Mouse (Mus musculus) cerebellum, adult 9-11 months (tissue): ENCODE data around the gene Plau.
A peak's percentile ranks its signal among the peaks of the same experiment; 100 is the strongest.

Experiments
- DNase-seq: peaks from one replicate; pipeline ENCODE4 v3.0.0; 2022

Gene Plau

DNA sequence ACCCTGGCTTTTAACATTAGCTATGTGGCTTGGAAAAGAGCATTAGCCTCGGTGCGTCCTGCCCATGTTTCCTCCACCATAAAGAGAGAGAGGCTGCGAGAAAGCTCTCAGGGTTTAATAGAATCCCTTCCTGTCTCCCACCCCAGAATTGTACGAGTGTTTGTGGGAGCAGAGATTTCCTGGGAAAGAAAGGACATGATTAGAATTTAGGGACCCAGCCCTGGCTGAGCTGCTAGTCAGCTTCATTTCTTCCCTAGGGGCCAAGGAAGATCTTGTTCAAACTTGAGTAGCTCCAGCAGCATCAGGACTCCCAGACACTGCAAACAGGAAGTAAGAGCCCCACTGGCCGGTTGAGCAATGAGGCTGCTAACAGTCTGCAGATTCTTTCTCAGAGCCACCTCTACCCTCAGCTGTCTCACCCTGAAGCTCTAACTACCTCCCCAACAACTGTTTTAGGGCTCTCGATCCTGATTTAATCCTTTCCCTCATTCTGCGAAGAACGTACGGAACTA lies 9.2 kb downstream of the Plau start:
- no peak for DNase-seq

- DNase-seq = no peak
Observed at GRCm38 (mm10) chr14:20846214-20846613, 9.8 kb downstream of the Plau start.

DNA sequence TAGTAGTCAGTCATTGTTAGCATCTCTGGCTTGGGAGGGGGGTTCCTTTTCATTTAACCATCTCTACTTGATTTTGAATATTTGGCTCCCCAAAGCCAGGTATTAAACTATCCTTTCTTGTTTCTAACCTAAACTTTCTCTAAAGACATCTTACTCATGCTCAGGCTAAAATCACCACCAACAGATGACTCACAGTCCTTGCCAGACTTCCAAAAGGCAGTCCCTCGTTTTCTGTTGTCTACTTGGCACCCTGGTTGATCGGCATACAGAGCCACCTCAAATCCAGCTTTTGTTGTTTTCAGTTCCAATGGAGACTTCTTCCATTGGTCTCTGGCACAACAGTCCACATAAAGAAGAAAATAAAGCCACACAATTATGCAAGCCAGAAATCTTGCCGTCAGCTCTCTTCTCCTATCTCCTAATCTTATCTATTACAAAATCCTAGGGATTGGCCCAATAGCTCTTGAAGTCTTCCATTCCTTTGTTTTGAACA lies 11.2 kb downstream of the Plau start:
- no peak for DNase-seq

DNA sequence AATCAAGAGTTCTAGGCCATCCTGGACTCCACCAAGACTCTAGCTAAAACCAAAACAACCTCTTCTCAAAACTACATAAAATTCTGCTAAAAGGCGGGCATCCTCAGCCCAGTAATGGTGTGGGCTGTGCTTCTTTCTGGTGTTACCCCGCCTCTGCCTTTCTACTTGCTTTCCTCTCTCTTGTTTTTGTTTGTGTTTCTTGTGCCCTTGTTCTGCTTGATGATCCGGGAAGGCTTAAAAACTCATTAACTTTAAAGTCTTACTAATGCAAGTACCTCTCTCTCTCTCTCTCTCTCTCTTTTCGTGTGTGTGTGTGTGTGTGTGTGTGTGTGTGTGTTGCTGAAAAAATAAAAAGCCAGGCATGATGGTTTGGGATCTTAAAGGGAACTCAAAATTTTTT lies 13.3 kb downstream of the Plau start:
- no peak for DNase-seq

- no peak for DNase-seq
Observed at GRCm38 (mm10) chr14:20850498-20850897, 14.0 kb downstream of the Plau start.

- no peak for DNase-seq
Observed at GRCm38 (mm10) chr14:20851776-20852175, 15.3 kb downstream of the Plau start.

- DNase-seq = no peak
Observed at GRCm38 (mm10) chr14:20861152-20861551, 24.7 kb downstream of the Plau start.

DNA sequence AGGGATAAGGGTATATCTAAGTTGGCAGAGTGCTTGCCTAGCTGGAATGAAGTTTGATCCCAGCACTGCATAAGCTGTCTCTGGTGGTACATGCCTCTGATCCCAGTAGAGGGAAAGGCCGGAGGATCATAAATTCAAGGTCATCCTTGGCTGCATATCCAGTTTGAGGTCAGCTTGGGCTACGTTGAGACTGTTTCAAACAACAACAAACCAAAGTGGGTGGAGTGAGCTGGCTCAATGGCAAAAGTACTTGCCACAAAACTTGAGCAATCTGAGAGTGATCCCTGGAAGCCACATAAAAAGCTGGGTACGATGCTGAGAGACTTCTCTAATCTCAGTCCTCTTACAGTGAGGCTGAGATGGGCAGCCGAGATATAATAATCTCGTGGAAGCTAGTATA lies 25.1 kb downstream of the Plau start:
- no peak for DNase-seq

DNA sequence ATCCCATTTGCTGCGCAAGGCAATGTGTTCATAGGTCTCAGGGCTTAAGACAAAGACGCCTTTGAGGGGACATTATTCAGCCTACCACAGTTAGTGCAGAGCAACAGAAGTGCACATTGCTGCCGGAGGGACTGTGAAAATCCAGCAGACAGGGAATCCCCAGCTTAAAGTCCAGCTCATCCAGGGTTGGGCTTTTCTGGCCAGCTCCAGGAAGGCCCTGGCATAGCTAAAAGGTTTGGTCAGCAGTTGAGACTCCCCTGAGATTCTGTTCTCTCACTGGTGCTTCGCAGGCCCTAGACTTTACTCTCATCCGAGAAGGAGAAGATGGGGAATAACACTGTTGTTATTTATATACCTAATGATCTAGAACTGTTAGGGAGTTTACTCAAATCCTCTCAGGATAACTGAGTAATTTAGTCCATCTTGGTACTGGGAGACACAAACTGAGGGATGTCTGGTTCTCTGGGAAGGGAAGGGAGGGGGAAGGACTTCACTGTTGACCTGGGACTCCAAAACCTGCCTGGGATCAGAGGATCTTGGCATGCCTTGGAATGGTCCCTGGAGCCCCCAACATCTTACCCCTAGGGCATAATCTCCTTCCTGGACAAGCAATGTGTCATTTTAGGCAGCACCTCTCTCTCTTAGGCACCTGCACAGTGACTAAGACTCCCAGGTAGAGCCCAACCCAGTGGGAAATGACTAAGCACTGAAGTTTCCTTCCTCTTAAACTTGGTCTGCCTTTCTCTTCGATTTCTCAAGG lies 27.0 kb downstream of the Plau start:
- DNase-seq = no peak

DNA sequence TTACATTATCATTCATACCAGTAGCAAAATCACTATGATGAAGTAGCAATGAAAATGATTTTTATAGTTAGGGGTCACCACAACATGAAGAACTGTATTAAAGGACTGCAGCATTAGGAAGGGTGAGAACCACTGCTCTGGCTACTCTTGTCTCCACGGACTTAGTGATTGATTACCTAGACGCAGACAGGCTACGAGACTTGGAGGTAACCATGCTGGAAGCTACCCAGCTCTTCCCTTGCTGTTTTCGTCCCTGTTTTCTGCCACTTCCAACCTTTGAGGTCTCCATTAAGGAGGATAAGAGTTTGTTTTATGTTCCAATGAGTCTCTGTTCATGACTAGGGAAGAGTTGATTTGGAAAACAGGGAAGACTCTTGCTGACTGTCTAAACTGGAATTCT lies 27.7 kb downstream of the Plau start:
- DNase-seq = no peak

DNA sequence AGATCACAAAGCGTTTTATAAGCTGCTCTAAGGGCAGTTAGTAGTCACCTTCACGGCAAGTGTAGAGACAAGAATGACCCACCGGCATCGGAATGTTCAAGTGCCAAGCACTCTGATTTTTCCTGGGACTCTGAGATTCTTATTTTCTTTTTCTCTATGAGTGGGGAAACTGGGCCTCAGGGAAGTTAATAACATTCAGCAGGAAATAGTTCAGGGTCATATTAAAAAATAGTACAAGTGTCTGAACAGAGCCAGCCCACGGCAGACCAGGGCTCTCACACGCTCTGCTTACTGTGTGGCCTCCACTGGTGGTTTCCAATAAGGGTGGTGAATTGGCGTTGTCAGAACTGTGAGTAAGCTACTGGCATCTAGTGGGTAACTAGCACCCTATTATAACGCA lies 29.1 kb downstream of the Plau start:
- DNase-seq = no peak

DNA sequence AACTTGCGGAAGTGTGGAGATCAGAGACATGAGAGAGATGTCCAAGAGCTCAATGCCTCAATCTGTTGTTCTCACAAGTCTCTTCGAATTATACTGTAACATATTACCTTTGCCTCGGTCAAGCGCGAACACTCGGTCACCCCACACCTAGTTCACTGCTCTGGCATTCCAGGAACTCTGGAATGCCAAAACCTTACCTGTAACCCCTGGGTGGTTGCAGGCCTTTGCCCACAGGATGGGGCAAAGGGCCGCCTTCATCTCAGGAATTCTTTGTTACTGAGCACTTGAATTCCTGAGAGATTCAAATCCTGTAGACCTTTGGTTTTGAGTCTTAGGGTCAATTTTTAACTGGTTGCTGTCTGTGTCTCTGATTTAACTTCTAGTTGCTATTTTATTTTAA lies 29.9 kb downstream of the Plau start:
- DNase-seq = no peak

- DNase-seq = no peak
Observed at GRCm38 (mm10) chr14:20870110-20870509, 33.6 kb downstream of the Plau start.

DNA sequence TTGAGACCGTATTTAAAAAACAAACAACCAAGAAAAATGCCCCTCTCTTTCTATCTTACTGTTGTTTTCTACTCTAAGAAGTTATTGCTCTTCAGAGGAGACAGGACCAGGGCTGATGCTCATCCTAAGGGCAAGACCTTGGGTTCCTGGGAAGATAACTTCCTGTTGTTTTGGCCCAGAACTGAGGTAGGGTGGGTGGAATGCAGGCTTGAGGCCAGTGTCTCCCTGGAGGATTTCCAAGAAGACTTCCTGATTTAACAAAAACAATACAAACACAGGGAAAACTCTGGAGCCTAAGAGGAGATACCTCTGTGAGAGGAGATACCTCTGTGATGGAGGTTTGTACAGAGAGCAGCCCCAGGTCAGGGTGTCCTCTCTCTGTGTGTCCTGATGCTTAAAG lies 35.0 kb downstream of the Plau start:
- DNase-seq = no peak

GRCm38 (mm10) chr14:20873307-20873706 lies 36.8 kb downstream of the Plau start:
- peak; percentile 51 for DNase-seq

DNA sequence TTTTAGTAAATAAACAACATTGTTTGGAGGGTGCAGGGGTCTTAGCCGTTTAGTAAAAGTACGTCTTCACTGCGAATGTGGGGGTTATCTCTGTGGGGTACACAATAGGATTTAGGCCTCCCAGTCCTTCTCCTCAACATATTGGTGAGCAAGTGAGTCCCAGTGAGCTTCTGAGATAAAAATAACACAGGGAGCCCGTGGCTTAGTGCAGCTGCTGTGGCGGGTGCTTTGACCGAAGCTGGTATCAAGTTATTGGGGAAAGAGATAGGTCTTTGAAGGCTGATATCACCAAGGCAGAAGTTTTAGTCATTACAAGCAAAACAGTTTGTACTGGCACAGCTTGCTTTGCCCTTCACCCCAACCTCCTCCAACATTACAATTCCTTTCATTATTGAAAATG lies 37.5 kb downstream of the Plau start:
- no peak for DNase-seq

DNA sequence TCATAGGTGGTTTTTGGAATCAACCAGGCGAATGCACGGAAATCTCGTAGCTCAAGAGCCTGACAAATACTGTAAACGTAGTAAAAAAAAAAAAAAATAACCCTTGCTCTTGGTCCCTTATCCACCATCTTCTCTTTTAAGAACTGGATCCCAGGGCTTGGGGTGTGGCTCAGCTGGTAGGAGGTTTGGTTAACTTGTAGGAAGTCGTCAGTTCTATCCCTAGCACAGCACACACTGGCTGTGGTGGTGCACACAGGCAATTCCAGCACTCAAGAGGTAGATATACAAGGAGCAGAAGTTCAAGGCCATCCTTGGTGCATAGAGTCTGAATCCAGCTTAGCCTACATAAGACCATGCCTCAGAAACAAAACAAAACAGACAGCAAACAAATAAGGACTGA lies 48.2 kb downstream of the Plau start:
- DNase-seq = no peak

GRCm38 (mm10) chr14:20885091-20885888 lies 48.8 kb downstream of the Plau start:
- no peak for DNase-seq

DNA sequence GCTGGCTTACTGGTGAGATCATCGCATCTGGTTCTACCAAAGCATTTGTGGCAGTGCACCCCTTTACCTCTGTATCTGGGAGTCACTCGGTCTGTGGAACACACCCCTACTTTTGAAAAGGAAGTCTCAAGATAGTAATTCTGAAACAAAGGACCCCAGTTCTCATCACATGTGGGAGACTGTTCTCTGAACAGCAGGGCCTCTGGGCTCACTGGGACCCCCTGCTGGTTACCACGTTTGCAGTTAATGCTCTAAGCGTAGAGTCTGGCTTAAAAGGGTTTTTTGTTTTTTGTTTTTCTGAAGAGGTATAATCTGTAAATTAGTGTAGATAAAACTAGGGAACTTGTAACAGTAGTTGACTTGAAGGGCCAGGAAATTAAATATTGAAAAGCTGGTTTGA lies 49.8 kb downstream of the Plau start:
- no peak for DNase-seq

DNA sequence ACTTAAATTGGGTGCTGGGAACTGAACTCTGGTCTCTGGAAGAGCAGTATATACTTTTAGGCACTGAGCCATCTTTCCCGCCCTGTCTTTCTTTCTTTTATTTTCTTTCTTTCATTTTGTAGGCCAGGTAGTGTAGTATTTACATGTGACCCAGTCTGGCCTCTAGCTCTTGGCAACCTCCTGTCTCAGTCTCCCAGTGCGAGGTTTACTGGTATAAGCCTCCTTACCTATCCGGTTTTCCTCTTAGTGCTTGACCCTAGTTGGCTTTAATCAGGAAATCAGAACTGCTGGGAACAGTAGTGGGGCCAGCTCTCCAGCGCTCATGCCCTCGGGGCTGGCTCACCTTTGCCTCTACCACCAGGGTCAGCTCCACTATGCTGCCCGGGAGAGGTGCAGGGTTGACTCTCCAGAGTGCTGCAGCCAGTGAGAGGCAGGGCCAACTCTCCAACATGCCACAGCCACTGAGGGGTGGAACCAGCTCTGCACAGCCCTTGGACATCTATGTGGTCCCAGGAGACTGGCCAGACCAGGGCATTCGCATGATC lies 51.2 kb downstream of the Plau start:
- DNase-seq = no peak

- no peak for DNase-seq
Observed at GRCm38 (mm10) chr14:20891941-20892402, 55.5 kb downstream of the Plau start.
